Mouse (Mus musculus) spleen, adult 18-20 months (tissue): ENCODE results near the gene Slc38a4.

Source experiments
- DNase-seq, 2 experiments: peaks; one replicate each; pipeline ENCODE4 v3.0.0; 2022; ENCODE audit warnings: mixed read lengths in 2 of 2

Slc38a4 gene

DNA sequence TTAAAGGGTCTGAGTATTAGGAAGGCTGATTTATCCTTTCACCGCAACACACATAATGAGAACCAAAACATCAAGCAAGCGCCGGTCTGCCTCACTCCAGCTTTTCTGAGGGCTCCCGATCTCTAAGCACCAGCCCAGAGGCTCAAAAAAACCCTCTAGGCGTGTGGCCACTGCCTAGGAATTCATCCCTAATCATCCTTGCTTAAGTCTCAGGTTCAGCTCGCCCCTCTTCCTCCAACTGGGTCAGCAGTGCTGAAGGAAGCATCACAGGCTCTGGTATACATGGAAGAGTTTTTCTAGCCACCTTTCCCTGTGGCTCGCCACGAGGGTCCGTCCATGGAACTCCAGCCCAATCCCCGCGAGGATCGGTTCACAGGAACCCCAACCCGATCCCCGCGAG is 1.6 kb downstream of the Slc38a4 start:
- no peak for DNase-seq

DNA sequence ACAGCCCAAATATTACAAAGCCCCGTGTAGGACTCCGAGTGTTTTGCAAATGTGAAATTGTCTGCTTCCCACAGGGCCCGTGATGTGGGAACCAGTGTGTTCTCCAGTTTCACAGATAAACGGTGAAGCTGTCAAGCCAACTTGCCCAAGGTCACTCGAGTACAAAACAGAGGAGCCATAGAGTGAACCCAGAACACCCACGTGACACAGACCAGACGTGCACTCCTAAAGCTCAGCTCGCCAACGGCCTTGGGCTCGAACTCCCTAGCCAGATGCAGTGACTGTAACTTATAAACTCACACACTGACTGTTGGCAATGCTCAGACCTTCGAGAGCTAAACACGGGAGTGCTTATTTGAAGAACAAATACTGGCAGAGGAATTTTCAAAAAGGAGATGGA is 5.3 kb downstream of the Slc38a4 start:
- no peak for DNase-seq

DNA sequence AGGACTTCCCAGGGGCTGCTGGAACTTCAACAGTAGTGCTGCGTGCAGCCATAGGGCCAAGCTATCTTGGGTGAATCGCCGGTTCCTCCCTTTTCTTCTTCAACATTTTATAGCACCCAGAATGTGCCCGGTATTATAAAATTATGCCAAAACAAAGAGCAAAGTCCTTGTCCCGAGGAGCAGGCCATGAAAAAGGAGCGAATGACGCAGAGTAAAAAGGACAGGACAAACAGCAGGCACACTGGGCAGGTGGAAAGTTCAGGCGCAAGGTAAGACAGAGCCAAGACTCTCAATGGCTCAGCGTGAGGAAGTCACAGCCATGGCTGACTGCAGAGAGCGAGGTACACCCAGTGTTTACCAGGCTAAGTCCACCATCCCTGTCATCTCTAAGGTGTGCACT is 5.7 kb downstream of the Slc38a4 start:
- DNase-seq: no peak

DNA sequence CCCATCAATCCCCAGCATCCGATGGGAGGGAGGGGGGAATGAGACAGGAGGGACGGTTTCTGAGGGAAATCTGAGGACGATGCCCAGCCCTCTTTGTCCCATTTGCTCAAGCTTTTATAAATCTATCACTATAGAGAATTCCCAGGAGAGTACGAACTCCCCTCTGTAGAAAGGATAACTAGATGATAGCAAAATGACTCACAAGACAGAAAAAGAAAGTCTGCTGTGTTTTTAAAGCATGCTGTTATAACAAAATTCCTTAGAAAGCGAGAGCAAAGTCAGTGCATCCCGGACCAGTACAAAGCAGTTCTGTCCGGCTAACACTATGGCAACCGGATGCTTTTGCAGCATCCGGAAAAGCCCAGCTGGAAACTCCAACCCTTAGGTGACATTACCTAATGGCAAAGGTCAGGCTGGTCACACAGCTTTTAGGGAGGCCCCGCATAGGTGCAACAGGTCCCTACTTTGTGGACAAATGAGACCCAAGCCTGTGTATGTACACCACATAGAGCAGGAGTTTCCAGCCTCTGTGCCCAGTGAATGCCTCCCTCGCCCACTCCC is 6.4 kb downstream of the Slc38a4 start:
- DNase-seq: no peak

DNA sequence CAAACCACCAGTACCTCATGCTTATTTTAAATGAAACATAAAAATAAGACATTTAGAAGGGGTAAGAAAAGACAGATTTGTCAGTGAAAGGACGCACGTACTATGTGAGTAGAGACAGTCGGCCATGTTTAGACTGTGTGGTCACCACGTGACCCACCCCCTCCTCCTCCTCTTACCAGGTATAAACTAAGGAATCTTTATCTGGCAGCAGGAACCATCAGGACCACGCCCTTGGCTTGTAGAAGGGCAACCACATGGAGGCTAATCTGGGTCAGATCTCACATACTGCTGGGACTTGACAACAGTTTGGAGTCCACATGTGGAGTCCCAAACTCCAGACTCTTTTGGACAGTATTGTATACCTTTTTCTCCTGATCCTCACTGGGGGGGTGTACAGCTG is 7.5 kb downstream of the Slc38a4 start:
- no peak for DNase-seq

DNA sequence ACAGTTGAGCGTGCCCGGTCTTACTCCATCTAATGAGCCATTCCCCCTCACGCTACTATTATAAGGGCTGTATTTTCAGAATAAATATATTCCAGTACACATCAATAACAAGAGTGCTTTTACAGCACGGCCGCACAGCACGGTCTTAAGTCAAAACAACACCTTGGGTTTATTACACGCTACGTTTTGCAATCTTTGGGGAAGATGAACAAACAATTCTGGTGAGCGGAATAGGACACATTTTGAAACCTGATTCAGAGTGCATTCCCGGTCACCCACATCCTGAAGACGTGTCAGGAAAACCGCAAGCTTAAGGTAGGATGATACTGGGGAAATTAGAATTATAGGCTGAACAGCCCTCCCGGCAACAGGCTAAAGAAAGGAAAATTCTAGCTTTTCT is 11.8 kb downstream of the Slc38a4 start:
- no peak for DNase-seq

DNA sequence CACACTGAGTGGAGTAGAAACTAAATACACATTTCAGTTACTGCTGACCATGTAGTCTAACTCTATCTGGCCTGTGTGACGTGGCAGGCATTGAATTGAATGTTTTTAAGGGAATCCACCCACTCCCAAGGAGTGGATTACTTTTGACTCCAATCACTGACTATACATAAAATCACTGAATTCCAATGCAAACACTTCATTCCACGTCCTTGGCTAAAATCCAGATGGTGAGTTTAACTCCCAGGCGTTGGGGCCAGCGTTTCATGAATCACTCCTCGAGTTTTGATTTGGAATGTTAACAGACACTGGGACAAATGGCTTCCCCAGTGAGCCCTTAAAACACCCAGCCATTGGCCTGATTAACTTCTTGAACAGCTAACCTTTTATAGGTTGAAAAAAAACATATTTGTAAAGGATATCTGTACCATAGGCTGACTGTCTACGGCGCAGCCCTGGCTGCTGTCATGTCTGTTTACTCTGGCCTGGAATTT is 13.7 kb downstream of the Slc38a4 start:
- no peak for DNase-seq

DNA sequence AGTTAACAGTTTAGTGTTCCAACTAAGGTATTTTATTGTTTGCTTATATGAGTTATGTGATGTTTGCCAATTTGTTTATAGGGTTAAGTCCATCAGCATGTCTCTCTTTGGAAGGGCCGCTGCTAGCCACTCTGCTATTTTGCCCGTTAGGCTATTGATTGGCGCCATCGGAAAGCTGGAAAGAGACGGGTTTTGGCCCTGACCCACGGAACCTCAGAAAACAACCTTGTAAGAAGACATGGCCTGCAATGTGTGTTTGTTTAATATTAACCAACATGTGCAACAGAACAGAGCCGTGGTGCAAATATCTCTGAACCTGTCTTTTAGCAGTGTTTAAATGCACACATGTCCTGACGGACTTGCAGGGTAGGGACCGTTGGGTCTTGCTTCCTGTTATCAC is 14.6 kb downstream of the Slc38a4 start:
- no peak for DNase-seq

DNA sequence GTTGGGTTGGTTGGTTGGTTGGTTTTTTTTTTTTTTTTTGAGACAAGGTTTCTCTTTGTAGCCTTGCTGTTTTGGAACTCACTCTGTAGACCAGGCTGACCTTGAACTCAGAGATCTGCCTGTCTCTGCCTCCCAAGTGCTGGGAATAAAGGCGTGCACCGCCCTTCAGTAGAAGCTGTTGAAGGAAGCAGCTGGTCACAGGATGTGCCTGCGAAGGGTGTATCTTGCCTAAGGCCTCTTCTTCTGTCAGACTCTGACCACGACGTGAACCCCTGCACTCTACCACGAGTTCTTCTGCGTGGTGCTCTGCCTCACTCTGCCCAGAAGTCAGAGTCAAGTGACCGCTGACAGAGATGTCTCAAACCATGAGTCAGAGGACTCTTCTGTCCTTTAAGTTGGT is 18.0 kb downstream of the Slc38a4 start:
- no peak for DNase-seq

DNA sequence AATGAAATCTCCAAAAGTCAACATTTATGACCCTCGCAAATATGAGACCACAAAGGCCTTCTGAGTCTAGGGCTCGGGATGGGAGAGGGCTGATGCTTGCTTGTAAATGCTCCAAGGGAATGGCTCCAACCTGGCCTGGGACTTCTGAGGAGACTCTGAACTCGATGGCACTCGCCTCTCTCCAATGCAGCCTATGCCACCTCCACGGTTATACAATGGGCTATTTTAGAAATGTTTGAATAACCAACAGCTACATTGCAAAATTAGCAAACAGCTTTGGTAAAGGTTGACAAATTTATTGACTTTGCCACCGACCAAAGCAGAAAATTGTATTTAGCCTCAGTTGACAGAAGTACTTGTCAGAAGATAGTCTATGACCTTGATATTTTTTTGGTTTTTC is 19.9 kb downstream of the Slc38a4 start:
- no peak for DNase-seq

DNA sequence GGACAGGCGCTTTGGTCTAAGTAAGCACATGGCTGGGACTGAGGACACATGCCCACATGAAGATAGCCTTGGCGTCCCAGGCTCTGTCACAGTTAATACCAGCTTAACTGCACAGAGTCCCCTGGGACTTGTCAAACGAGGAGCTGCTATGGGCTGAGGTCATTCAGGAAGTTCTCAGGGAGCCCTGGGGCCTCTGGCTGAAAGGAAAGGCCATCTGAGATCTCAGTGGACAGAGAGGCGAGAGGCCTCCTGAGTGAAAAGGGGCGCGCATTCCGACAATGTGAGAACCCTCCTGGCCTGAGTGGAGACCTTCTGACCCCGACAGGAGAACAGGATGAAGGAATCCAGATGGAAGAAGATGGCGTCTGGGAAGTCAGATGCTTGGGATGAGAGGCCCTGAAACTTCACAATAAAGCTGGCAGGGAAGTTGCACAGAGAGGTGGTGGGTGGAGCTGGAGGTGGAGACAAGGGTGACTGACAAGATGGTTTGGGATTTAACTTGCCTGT is 22.2 kb downstream of the Slc38a4 start:
- no peak for DNase-seq

DNA sequence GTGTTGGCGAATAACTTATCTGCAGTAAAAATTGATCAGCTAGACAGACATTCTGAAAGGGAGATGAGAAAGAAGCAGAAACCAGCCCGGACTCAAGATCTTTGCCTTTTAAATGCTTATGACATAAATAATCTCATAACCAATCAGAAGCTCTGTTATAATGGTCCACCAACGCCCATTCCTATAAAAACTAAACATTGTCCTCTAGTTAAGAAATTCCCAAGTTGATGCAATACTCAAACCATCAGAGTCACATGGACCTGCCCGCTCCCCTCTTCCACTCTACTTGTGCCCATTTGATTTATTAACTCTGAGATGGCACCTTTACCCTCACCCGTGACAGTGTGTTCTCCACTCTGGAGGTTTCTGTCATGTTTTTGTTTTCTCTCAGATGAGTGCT is 23.9 kb downstream of the Slc38a4 start:
- DNase-seq: no peak

DNA sequence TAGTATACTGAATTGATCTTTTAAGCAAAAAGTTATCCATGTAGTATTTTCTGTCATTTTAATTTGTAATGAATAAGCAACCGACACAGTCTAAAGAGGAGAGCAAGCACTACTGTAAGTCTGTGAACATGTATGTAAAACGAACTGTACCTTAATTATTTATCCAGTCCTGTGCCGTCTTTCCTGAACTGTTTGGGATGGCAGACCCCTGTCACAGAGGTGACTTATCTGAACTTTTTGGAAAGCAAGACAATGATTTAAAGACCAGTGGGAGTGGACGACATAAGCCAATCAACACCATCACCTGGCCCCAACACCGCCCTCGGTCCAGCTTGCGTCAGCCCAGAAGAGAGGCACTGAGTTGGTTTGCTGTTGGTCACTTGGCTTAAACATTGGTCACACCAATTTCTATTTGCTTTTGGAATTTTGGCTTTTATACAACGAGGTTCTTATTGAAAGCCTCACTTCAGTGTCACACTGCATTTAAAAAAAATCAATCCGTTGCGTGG is 24.7 kb downstream of the Slc38a4 start:
- no peak for DNase-seq

DNA sequence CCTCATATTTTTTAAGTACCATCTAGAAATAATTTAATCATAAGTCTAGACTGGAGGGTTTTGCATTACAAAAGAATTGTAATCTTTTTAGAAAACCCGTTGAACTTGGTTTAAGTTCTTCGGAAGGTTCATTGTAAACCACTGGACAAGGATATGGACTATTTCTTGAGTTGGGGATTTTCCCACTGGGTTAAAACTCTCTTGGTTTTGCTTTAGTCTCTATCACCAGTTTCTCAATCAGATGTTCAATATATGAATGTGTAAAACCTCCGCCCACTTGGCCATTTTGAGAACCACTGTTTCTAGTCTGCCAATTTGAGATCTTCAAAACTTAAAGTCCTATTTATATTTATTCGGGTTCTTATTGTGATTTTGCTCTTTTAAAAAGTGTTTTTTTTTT is 25.6 kb downstream of the Slc38a4 start:
- DNase-seq: no peak

DNA sequence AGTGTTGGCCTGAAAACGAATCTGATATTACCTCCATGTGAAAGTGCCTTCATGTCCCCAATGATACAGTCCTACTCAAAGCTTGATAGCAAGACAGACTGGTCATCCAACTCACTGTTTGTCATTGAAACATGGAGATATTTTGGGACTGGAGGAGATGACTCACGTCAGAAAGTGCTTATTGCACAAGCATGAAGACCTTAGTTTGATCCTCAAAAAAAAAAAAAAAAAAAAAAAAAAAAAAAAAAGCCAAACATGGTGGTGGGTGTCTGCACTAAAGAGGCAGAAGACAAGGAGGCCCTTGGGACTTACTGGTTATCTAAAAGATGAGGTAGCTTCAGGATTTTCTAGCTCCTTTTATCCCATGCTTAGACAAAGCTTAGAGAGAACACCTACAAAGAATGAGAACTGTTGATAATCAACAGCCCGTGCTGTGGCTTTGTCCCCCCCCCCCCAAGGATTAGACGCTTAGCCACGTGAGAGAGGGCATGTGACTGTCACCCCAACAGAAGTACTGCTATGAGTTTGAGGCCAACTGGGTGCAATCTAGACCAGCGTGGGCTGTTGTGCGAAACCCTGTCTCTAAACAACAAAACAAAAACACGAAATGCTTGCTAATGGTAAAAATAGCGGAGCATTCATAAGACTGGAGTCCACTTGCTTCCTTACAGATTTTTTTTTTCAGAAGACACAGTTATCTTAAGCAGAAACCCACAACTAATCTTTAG is 26.5 kb downstream of the Slc38a4 start:
- no peak for DNase-seq

DNA sequence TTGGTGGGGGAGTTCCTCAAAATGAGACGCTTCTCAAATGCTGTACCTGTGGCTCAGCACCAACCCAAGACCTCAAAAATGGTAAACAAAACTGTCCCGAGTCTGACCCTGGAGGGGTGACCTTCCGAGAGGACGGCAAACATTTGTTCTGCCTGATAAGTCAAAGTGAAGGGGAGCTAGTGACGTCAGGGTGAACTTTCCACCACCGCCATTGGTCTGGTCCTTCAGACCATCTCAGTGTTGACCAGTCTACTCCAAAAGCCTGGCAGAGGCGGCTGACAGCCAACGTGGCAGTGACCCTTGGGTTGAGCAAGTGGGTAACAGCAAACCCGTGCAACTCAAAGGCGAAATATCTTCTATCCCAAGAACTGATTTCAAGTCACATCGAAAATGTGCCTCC is 27.1 kb downstream of the Slc38a4 start:
- DNase-seq: no peak

DNA sequence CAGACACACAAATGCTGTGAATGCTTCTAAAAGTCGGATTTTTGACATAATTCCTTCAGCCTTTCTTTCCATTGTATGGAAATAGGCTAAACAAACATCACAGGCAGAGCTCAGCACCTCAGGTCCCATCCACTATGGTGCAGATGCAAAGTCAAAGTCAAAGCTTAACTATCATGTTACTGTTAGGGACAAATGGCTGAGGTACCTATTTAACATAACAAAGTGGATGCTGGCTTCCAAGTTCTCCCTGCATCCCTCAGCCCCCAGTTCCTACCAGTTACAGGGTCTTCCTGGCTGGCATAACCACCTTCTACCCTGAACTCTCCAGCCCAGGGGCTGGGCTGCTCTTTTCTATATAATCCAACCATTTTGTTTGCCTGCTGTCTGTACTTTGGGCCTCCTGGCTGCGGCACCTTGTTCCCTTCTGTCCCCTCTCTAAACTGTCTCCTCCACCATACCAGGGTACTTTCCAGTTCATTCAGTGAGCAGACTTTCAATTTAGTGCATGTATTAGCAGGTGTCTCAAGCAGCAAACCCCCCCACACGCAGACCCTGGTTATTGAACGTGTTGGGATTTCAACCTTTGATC is 27.6 kb downstream of the Slc38a4 start:
- DNase-seq: no peak

DNA sequence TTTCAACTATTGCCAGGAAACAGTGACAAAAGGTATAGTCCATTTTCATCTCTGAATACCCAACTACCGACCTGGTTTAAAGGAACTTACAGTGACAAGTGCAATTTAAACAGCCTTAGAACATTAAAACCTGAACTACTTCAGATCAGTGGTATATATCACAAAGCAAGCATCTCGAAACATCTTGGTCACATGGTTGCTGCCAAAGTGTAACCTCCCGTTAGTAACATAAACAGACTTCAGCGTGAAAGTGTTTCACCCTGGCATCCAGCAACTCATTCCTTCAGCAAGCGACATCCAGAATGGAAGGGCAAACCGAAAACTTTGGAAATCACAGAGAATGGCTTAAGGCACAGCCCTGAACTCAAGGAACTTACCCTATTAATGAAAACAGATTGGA is 29.1 kb downstream of the Slc38a4 start:
- no peak for DNase-seq

DNA sequence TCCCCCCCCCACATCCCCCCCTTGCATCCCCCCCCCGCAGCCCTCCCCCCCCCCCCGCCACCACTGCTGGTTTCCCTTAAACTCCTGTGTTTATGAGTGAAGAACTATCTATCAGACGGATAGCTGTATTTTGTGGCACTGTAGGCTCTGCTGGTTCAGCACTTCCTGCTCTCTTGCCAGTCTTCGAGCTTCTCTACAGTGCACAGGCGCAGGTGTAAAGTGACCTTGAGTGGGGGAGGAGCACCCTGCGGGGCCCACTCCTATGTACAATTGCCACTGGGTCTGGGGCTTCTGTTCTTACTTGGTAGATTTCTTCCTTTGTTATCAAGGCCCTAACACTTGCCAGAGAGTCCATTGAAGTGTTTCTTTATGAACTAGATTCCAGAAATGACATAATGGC is 33.0 kb downstream of the Slc38a4 start:
- DNase-seq: no peak

DNA sequence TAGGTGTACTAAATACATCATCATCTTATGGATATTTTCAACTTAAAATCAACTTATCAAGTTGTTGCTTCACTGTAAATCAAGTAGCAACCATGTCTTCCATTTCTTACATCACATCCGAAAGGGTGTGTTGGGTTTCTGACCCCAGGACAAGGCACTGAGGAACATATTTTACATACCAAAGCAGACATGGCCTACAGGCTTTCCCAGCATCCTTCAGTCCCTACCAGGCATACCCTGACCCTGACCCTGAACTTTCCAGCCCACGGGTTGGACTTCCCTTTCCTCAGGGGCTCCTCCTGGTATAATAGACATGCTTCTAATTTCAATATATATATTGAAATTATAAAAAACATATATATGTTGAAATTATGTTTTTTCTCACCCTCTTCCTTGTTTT is 33.5 kb downstream of the Slc38a4 start:
- no peak for DNase-seq

DNA sequence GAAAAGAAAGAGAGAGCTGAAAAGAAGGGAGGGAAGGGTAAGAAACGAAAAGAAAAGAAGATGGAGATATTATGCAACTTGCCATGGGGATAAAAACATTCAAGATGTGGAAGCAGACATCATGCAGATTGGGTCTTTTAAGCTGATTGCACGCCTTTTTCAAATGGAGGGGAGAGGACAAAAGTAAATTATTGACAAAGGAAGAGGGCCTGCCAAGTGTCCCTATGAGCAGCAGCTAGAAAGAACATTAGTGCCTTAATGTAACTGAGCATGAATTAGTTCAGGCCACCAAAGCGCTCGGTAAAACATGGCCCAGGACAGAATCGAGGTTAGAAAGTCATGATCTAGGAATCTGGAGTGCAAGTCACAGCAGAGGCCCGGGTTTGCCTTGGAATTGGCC is 35.5 kb downstream of the Slc38a4 start:
- no peak for DNase-seq

DNA sequence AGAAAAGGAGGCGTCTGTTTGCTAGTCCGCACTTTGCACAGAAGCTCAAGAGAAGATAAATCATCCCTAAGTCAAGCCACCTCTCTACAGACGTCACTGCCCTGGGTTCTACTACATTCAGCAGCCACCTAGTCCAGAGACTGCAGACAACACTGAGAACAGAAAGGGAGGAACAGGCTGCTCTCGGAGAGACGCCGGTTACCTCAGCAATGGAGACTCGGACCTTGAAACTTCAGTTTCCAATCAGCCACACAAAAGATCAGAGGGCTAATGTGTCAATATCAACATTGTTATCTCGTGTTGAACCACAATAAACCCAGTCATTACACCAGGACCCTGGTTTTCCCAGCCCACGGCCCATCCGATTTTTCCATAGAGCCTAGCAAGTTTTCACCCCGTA is 36.4 kb downstream of the Slc38a4 start:
- DNase-seq: no peak

DNA sequence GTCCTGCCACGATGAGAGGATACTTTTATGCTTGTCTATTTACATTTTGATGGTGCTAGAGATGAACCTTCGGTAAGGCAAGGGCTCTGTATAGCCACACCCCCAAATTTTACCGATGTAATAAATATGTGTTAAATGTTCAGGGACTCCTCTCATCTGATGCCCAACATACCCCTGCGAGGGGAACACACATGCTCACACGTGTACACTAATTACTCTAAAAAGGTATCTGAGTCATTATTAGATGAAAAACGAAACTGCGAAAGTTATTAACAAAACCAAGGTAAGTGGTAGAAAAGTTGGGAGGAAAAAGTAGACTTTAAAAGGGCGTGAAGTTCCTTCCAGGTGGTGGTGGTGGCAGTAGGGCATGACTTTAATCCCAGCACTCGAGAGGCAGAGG is 38.6 kb downstream of the Slc38a4 start:
- no peak for DNase-seq

DNA sequence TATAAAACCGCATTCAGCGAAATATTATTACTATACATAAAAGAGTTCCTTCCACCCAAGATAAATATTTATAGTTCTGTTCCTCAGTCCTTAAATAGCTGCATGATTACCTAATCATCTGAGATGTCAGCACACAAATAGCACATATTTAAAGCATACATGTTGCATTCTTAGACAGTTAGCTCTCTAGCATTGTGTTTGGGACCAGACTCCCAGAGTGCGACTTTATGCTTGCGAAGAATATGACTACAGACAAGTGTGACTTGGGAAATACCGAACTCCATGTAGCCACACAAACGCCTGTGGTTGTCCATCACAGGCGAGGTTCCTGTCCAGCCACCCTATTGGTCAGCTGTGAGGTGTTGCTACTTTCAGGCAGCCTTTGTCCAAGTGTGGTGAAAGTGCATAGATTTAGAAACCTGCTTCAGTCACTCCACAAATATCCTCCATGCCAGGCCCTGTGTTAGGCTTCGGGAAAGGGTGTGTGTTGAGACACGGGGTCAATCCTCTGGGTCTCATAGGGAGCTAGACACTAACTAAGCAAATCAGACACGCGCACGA is 40.6 kb downstream of the Slc38a4 start:
- DNase-seq: no peak
